Mouse (Mus musculus) layer of hippocampus, adult 18-20 months (tissue): ENCODE measurements around the gene Efcab5. TPM values are rescaled to one million over a fixed set of nuclear protein-coding genes. Genes with fewer than 3 reads are reported as not detected.
A peak's percentile ranks its signal among the peaks of the same experiment; 100 is the strongest.

Experiments used
- DNase-seq, 2 experiments: peaks; one replicate each; pipeline ENCODE4 v3.0.0; 2022; ENCODE audit warnings: low spot score in 2 of 2
- long read RNA-seq: library from polyadenylated mRNA; stranded (forward); transcript quantifications from one replicate; pipeline ENCODE4 v2.0.0, GENCODE M21; 2021
- total RNA-seq, 2 experiments: library from RNA; stranded (reverse); gene quantifications; 2 replicates each; pipeline ENCODE4 v1.2.3; 2021

Gene Efcab5
- total RNA-seq: 1 to 10 TPM; 3.7 to 4.2 TPM
- long read RNA-seq, partial matches to known transcripts: 0 of 2 reads
- long read RNA-seq, other reads (novel, unspliced or antisense): 2 of 2 reads

GRCm38 (mm10) chr11:77188868-77189267 lies at the start of gene Efcab5:
Gene Efcab5 (minus strand): TSS chr11:77188968.
- no peak for DNase-seq

- no peak for DNase-seq
Measured at GRCm38 (mm10) chr11:77235267-77235666, 46.5 kb upstream of the Efcab5 start.

- DNase-seq: no peak
Measured at GRCm38 (mm10) chr11:77231514-77231913, 42.7 kb upstream of the Efcab5 start.

- no peak for DNase-seq
Measured at GRCm38 (mm10) chr11:77230765-77231164, 42.0 kb upstream of the Efcab5 start.

- DNase-seq: peak in 1 of 2 experiments; percentile 31
Measured at GRCm38 (mm10) chr11:77216761-77217130, 28.0 kb upstream of the Efcab5 start.

- DNase-seq: peak; percentile 75 to 85
Measured at GRCm38 (mm10) chr11:77215951-77216760, 27.4 kb upstream of the Efcab5 start, which contains the start of gene Ssh2. Gene Ssh2 (plus strand): TSS chr11:77216287.

GRCm38 (mm10) chr11:77215483-77215882 lies 26.7 kb upstream of the Efcab5 start:
- no peak for DNase-seq

GRCm38 (mm10) chr11:77214755-77215154 lies 26.0 kb upstream of the Efcab5 start:
- peak; percentile 43 to 78 for DNase-seq

GRCm38 (mm10) chr11:77214142-77214692 lies 25.4 kb upstream of the Efcab5 start:
- DNase-seq: no peak

- no peak for DNase-seq
Measured at GRCm38 (mm10) chr11:77200703-77201102, 11.9 kb upstream of the Efcab5 start.

- DNase-seq: no peak
Measured at GRCm38 (mm10) chr11:77199636-77200035, 10.9 kb upstream of the Efcab5 start.

GRCm38 (mm10) chr11:77196181-77197143 lies 7.7 kb upstream of the Efcab5 start:
- no peak for DNase-seq

GRCm38 (mm10) chr11:77195360-77196109 lies 6.8 kb upstream of the Efcab5 start:
- DNase-seq: no peak

GRCm38 (mm10) chr11:77194762-77195161 lies 6.0 kb upstream of the Efcab5 start:
- DNase-seq: no peak

GRCm38 (mm10) chr11:77193941-77194553 lies 5.3 kb upstream of the Efcab5 start:
- DNase-seq: no peak

GRCm38 (mm10) chr11:77193410-77193809 lies 4.6 kb upstream of the Efcab5 start:
- no peak for DNase-seq

- DNase-seq: peak in 1 of 2 experiments; percentile 42
Measured at GRCm38 (mm10) chr11:77184926-77185325, 3.8 kb downstream of the Efcab5 start.

GRCm38 (mm10) chr11:77182616-77183015 lies 6.2 kb downstream of the Efcab5 start:
- DNase-seq: no peak

GRCm38 (mm10) chr11:77182041-77182440 lies 6.7 kb downstream of the Efcab5 start:
- DNase-seq: no peak

GRCm38 (mm10) chr11:77181528-77181927 lies 7.2 kb downstream of the Efcab5 start:
- no peak for DNase-seq
